Mouse (Mus musculus) limb, embryonic 14.5 days (tissue): ENCODE measurements around the gene Acvr2a. TPM values are rescaled to one million over a fixed set of nuclear protein-coding genes. Genes with fewer than 3 reads are reported as not detected.
A peak's percentile ranks its signal among the peaks of the same experiment; 100 is the strongest.

Experiments
- ATAC-seq: fragments of 200-750 bp; cut with Nextera tagmentation; 2 replicates; pipeline ENCODE4 v1.8.0; 2017; ENCODE audit warnings: low read depth, moderate number of reproducible peaks, moderate TSS enrichment; ENCODE audit not compliant: low FRiP score
- DNase-seq: peaks from one replicate; pipeline ENCODE4 v3.0.0-alpha.2; 2015; ENCODE audit warnings: low spot score
- H3K27ac ChIP-seq: fragments of 300-500 bp; sonication (generic); replicated peaks from 2 replicates; pipeline ENCODE4 v1.5.1; 2014; ENCODE audit warnings: low read depth, mild to moderate bottlenecking, low read length, moderate library complexity, mixed read lengths
- H3K27me3 ChIP-seq: fragments of 300-500 bp; sonication (generic); 2 replicates; pipeline ENCODE4 v1.6.1; 2014; ENCODE audit warnings: low read length, mixed read lengths; ENCODE audit not compliant: control insufficient read depth, insufficient read depth
- H3K36me3 ChIP-seq: fragments of 300-500 bp; sonication (generic); 2 replicates; pipeline ENCODE4 v1.6.1; 2014; ENCODE audit warnings: mild to moderate bottlenecking, low read length, moderate library complexity, mixed read lengths; ENCODE audit not compliant: control insufficient read depth, insufficient read depth
- H3K4me1 ChIP-seq: fragments of 300-500 bp; sonication (generic); 2 replicates; pipeline ENCODE4 v1.6.1; 2014; ENCODE audit warnings: antibody characterized with exemption, low read length, mixed read lengths; ENCODE audit not compliant: control insufficient read depth, insufficient read depth
- H3K4me2 ChIP-seq: fragments of 300-500 bp; sonication (generic); replicated peaks from 2 replicates; pipeline ENCODE4 v1.6.1; 2014; ENCODE audit warnings: low read depth, mild to moderate bottlenecking, low read length, moderate library complexity; ENCODE audit not compliant: severe bottlenecking
- H3K4me3 ChIP-seq: fragments of 300-500 bp; sonication (generic); replicated peaks from 2 replicates; pipeline ENCODE4 v1.5.1; 2014; ENCODE audit warnings: low read length
- H3K9ac ChIP-seq: fragments of 300-500 bp; sonication (generic); 2 replicates; pipeline ENCODE4 v1.6.1; 2014; ENCODE audit warnings: mild to moderate bottlenecking, low read depth, low read length, moderate library complexity; ENCODE audit not compliant: severe bottlenecking
- H3K9me3 ChIP-seq: fragments of 300-500 bp; sonication (generic); 2 replicates; pipeline ENCODE4 v1.6.1; 2016; ENCODE audit warnings: low read length; ENCODE audit not compliant: control insufficient read depth
- POLR2A ChIP-seq: fragments of 200-500 bp; IDR thresholded peaks from 2 replicates; pipeline ENCODE4 v1.8.0; 2012; ENCODE audit warnings: inconsistent platforms, mild to moderate bottlenecking, moderate library complexity, borderline replicate concordance; ENCODE audit not compliant: insufficient read depth, insufficient read length; ENCODE audit errors: extremely low read depth
- WGBS: fragments of 180-500 bp; shearing (Covaris S2); extraction: QIAGEN DNeasy Blood & Tissue Kit; methylation state at CpG from one replicate; pipeline ENCODE4 v1.1.7; 2014; 5-methylcytosine and 5-hydroxymethylcytosine counted together
- polyA plus RNA-seq, 2 experiments: library from polyadenylated mRNA; depleted of rRNA in 1 of 2; stranded (reverse) in 1 of 2; unstranded in 1 of 2; fragments of >200 nt; fragmentation: Nextera tagmentation in 1 of 2; extraction: Ambion mirVana in 1 of 2; gene quantifications; 2 replicates each; pipeline versions ENCODE4 v1.2.1 to v1.2.3; 2012 to 2014

Acvr2a gene
- polyA plus RNA-seq, 2 experiments = 14.9 to 24.4 TPM

DNA sequence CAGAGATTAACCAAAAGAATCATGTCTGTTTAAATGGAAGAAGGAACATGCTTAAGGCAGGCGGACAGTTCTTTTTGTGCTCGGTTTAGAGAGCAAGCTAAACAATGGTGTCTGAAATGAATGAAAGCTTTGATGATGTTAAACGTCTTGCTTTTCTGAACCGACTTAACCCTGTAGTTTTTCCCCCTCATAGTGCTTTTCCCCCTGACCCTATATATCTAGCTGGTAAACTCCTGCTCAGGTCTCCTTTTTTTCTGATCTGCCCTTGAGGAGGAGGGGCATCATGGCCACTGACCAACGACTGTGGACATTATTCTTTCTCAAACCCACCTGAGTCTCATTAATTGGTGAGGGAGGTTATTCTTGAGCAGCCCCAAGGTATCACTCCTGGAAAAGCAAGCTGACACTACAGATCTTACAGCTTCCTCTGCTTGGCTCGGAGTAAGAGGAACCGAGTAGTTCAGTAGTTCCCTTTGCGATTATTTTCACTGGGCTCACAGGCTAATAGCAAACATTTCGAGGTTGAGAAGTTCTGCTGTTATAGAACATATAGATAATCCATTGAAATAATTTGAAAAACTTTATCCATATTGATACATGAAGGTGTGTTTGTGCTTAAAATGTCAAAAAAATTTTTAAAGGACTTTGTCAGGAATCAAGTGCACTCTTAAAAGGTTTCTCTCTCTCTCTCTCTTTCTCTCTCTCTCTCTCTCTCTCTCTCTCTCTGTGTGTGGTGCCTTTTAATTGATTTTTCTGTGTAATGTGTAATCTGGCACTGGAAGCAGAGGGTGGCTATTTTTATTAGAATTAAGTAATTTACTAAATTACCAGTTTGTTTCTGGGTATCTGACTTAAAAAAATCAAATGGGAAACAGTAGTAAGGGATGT lies 2.5 kb downstream of the Acvr2a start:
- Histone ChIP-seq H3K4me3 (peak overlapping the region; percentile 86), H3K9ac (peak overlapping the region; percentile 92)
- 18% methylated on average over 9 of the region's 9 CpGs for WGBS

DNA sequence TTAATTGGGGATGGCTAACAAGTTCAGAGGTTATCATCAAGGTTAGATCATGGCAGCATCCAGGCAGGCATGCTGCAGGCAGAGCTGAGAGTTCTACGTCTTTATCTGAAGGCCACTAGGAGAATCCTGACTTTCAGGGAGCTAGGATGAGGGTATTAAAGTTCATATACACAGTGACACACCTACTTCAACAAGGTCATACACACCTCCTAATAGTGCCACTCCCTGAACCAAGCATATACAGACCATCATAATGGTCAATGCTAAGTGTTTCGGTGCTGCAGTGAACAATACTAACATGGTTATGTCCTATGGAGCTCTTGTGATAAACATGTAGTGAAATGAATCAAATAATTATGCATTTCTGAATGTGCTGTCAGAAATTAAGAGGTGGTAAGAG lies 12.0 kb downstream of the Acvr2a start:
- H3K27ac ChIP-seq = no peak overlapping the region
- no peak overlapping the region for H3K4me3 ChIP-seq
- no peaks in the 10 kb centered on the region for H3K27me3 ChIP-seq
- H3K4me1 ChIP-seq = peaks cover 2% of the 10 kb centered on the region; the same call in 1 of the 2 replicates
- no peak for ATAC-seq
- no peaks in the 10 kb centered on the region for H3K36me3 ChIP-seq
- TF ChIP-seq POLR2A = no peak
- WGBS = 84% methylated on average over 2 of the region's 2 CpGs
- no peaks in the 10 kb centered on the region for H3K9me3 ChIP-seq
- DNase-seq = no peak
- no peak overlapping the region for H3K9ac ChIP-seq
- H3K4me2 ChIP-seq = no peak overlapping the region

More for the DNA sequence above, 2.5 kb downstream of the Acvr2a start:
- Histone ChIP-seq H3K4me1 (peaks cover 13% of the 10 kb centered on the region), H3K9me3 (no peaks in the 10 kb centered on the region), H3K4me2 (peak overlapping the region; percentile 69), H3K27ac (no peak overlapping the region), H3K27me3 (no peaks in the 10 kb centered on the region), H3K36me3 (no peaks in the 10 kb centered on the region)
- DNase-seq (no peak), ATAC-seq (no peak)
- TF ChIP-seq POLR2A = no peak

DNA sequence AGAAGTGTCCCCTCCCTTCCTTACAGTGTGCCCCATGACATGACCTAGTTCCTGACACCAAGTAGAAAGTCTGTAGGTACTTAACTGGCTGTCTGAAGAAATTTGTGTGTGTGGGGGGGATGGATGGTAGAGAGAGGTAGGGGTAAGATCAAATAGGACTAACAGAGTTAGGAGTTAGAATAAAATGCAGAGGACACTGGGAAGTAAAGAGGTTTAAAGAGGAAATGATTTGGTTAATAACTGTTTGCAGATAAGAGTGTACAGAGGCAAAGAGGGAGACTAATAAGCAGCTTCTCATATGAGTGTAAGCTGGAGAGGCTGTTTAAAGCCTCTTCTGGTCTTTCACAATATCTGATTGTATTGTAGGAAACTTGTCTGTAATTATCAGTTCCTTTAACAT lies 12.5 kb downstream of the Acvr2a start:
- Histone ChIP-seq H3K4me1 (peaks cover 2% of the 10 kb centered on the region; the same call in 1 of the 2 replicates), H3K27ac (no peak overlapping the region), H3K4me3 (no peak overlapping the region), H3K27me3 (no peaks in the 10 kb centered on the region), H3K9me3 (no peaks in the 10 kb centered on the region), H3K36me3 (no peaks in the 10 kb centered on the region), H3K4me2 (no peak overlapping the region), H3K9ac (no peak overlapping the region)
- DNase-seq (no peak), ATAC-seq (no peak)
- TF ChIP-seq POLR2A = no peak

DNA sequence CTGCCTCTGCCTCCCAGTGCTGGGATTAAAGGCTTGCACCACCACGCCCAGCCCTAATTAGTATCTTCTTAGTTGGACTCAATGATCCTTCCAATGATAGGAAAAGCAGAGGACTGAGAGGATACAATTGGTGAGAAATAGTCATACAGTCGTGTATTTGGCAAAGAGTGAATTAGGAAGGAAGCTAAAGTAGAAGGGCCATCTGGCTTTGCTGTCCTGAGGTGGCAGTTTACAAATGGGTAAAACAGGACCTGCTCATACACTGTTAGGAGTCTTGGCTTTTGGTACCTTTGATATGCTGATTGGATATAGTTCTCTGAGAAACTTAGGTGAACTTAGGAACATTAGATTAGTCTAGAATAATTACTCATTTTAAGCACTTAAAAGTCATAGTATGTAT lies 16.6 kb downstream of the Acvr2a start:
- Histone ChIP-seq H3K27ac (no peak overlapping the region), H3K36me3 (no peaks in the 10 kb centered on the region), H3K27me3 (no peaks in the 10 kb centered on the region), H3K4me3 (no peak overlapping the region), H3K4me2 (no peak overlapping the region), H3K4me1 (no peaks in the 10 kb centered on the region), H3K9ac (no peak overlapping the region), H3K9me3 (no peaks in the 10 kb centered on the region)
- WGBS = 87% methylated on average over 2 of the region's 2 CpGs
- no peak for DNase-seq
- no peak for ATAC-seq
- no peak for TF ChIP-seq POLR2A

DNA sequence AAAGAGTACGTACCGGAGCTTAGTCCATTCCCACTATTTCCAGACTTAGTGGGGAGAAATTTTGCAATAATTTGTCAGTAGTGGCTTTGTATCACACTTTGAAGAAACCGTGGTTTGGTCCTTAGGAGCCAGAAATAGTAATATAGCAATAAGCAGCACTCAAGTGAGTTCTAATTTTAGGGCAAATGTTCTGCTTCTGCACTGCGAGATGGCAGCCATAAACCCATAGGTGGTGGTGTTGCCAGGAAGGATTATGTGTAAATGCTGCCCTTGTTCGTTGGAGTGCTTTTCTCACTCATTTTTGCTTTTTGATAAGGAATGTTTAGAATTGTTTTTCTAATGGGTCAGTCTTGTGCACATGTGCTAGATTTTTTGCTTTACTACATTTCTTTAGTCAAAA lies 18.4 kb downstream of the Acvr2a start:
- Histone ChIP-seq H3K4me1 (no peaks in the 10 kb centered on the region), H3K9ac (no peak overlapping the region), H3K4me2 (no peak overlapping the region), H3K27ac (no peak overlapping the region), H3K36me3 (no peaks in the 10 kb centered on the region), H3K27me3 (no peaks in the 10 kb centered on the region), H3K4me3 (no peak overlapping the region), H3K9me3 (no peaks in the 10 kb centered on the region)
- no peak for ATAC-seq
- DNase-seq = no peak
- TF ChIP-seq POLR2A = no peak
- 72% methylated on average over 5 of the region's 5 CpGs for WGBS
